Mouse (Mus musculus): ENCODE measurements at regions not wholly inside any gene's neighbourhood (a gene's known extent, or its start where the extent isn't known, plus 50 kb on each side); places are given as distances from the start of the nearest gene placed in this dataset.

GRCm38 (mm10) chr14:58520976-58521549 lies 450.7 kb downstream of the Fgf9 start:
- no peak overlapping the region for H3K4me3 ChIP-seq (ENCODE audit: low read depth, low read length)
- no peak overlapping the region for H3K4me2 ChIP-seq (ENCODE audit: low read length)
- H3K9ac ChIP-seq (ENCODE audit: low read depth, low read length), result no peak overlapping the region
- WGBS, result 63% methylated on average over 5 of the region's 5 CpGs
- H3K9me3 ChIP-seq (replicated peaks; ENCODE audit: control insufficient read depth, low read length, poor library complexity, severe bottlenecking), result no peaks in the 10 kb centered on the region
- H3K27ac ChIP-seq (ENCODE audit: low read length), result no peak overlapping the region
- H3K27me3 ChIP-seq (ENCODE audit: control insufficient read depth, insufficient read depth, low read depth, low read length), result no peaks in the 10 kb centered on the region
- no peaks in the 10 kb centered on the region for H3K36me3 ChIP-seq (ENCODE audit: control insufficient read depth, insufficient read depth, low read length)
- no peak for ATAC-seq
- no peaks in the 10 kb centered on the region for H3K4me1 ChIP-seq (ENCODE audit: control insufficient read depth, insufficient read depth, low read length)

GRCm38 (mm10) chr14:58520384-58520783 lies 450.0 kb downstream of the Fgf9 start:
- Histone ChIP-seq H3K27me3 (ENCODE audit: control insufficient read depth, insufficient read depth, low read depth, low read length) (no peaks in the 10 kb centered on the region), H3K9ac (ENCODE audit: low read depth, low read length) (no peak overlapping the region), H3K9me3 (replicated peaks; ENCODE audit: control insufficient read depth, low read length, poor library complexity, severe bottlenecking) (no peaks in the 10 kb centered on the region), H3K36me3 (ENCODE audit: control insufficient read depth, insufficient read depth, low read length) (no peaks in the 10 kb centered on the region), H3K4me2 (ENCODE audit: low read length) (no peak overlapping the region), H3K4me1 (ENCODE audit: control insufficient read depth, insufficient read depth, low read length) (no peaks in the 10 kb centered on the region), H3K4me3 (ENCODE audit: low read depth, low read length) (no peak overlapping the region), H3K27ac (ENCODE audit: low read length) (no peak overlapping the region)
- no peak for ATAC-seq
- WGBS, result 66% methylated on average over 5 of the region's 5 CpGs

GRCm38 (mm10) chr14:58519086-58519485 lies 448.7 kb downstream of the Fgf9 start:
- no peaks in the 10 kb centered on the region for H3K9me3 ChIP-seq (replicated peaks; ENCODE audit: control insufficient read depth, low read length, poor library complexity, severe bottlenecking)
- no peak overlapping the region for H3K4me2 ChIP-seq (ENCODE audit: low read length)
- WGBS, result 83% methylated on average over 1 of the region's 1 CpGs
- no peak overlapping the region for H3K4me3 ChIP-seq (ENCODE audit: low read depth, low read length)
- no peaks in the 10 kb centered on the region for H3K36me3 ChIP-seq (ENCODE audit: control insufficient read depth, insufficient read depth, low read length)
- no peaks in the 10 kb centered on the region for H3K27me3 ChIP-seq (ENCODE audit: control insufficient read depth, insufficient read depth, low read depth, low read length)
- H3K4me1 ChIP-seq (ENCODE audit: control insufficient read depth, insufficient read depth, low read length), result no peaks in the 10 kb centered on the region
- no peak for ATAC-seq
- H3K9ac ChIP-seq (ENCODE audit: low read depth, low read length), result no peak overlapping the region
- H3K27ac ChIP-seq (ENCODE audit: low read length), result no peak overlapping the region

GRCm38 (mm10) chr14:58516543-58516942 lies 446.2 kb downstream of the Fgf9 start:
- no peak overlapping the region for H3K27ac ChIP-seq (ENCODE audit: low read length)
- H3K4me2 ChIP-seq (ENCODE audit: low read length), result no peak overlapping the region
- H3K36me3 ChIP-seq (ENCODE audit: control insufficient read depth, insufficient read depth, low read length), result no peaks in the 10 kb centered on the region
- no peak overlapping the region for H3K9ac ChIP-seq (ENCODE audit: low read depth, low read length)
- WGBS, result 66% methylated on average over 4 of the region's 4 CpGs
- no peaks in the 10 kb centered on the region for H3K9me3 ChIP-seq (replicated peaks; ENCODE audit: control insufficient read depth, low read length, poor library complexity, severe bottlenecking)
- H3K4me1 ChIP-seq (ENCODE audit: control insufficient read depth, insufficient read depth, low read length), result no peaks in the 10 kb centered on the region
- H3K4me3 ChIP-seq (ENCODE audit: low read depth, low read length), result no peak overlapping the region
- ATAC-seq, result no peak
- H3K27me3 ChIP-seq (ENCODE audit: control insufficient read depth, insufficient read depth, low read depth, low read length), result no peaks in the 10 kb centered on the region

DNA sequence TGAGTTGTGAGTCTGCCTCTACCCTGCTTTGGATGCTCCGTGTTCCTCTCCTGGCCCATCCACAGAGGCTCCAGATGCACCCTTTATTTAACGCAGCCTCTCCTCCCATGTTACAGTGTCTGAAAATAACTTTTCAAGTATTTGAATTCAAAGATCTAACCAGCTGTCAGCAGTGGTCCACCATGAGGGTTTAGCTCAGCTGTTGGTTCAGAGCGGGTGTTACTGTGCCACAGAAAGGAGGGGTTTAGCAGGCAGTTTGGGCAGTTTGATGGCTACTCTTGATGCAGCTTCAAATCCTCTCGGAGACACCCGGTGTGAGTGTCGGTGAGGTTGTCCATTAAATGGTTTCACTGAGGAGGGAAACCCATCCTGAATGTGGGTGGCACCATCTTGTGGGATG lies 441.8 kb downstream of the Fgf9 start:
- Histone ChIP-seq H3K9me3 (replicated peaks; ENCODE audit: control insufficient read depth, low read length, poor library complexity, severe bottlenecking) (no peaks in the 10 kb centered on the region), H3K4me3 (ENCODE audit: low read depth, low read length) (no peak overlapping the region), H3K27me3 (ENCODE audit: control insufficient read depth, insufficient read depth, low read depth, low read length) (no peaks in the 10 kb centered on the region), H3K9ac (ENCODE audit: low read depth, low read length) (no peak overlapping the region), H3K4me2 (ENCODE audit: low read length) (no peak overlapping the region), H3K27ac (ENCODE audit: low read length) (no peak overlapping the region), H3K36me3 (ENCODE audit: control insufficient read depth, insufficient read depth, low read length) (no peaks in the 10 kb centered on the region), H3K4me1 (ENCODE audit: control insufficient read depth, insufficient read depth, low read length) (no peaks in the 10 kb centered on the region)
- WGBS, result 94% methylated on average over 6 of the region's 6 CpGs
- no peak for ATAC-seq

DNA sequence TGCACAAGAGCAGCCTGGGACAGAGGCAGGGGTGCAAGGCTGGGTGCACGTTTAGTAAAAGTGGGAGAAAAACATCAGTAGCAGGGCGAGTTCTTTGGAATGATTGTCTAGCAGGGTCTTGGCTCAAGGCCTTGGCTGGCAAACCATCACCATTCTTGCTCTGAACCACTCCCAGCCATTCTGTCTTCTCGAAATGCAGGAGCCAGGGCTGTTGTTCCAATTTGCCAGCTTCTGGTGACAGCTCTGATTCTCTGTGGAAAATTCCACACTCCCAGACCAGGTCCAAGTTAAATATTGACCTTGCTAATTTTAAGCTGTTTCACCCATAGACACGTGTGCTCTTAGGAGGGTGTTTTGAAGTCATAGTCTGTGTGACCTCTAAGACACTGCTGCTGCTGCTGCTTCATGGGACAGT lies 441.2 kb downstream of the Fgf9 start:
- WGBS, result 74% methylated on average over 4 of the region's 4 CpGs
- no peaks in the 10 kb centered on the region for H3K27me3 ChIP-seq (ENCODE audit: control insufficient read depth, insufficient read depth, low read depth, low read length)
- ATAC-seq, result no peak
- H3K4me2 ChIP-seq (ENCODE audit: low read length), result no peak overlapping the region
- no peaks in the 10 kb centered on the region for H3K4me1 ChIP-seq (ENCODE audit: control insufficient read depth, insufficient read depth, low read length)
- H3K9ac ChIP-seq (ENCODE audit: low read depth, low read length), result no peak overlapping the region
- H3K4me3 ChIP-seq (ENCODE audit: low read depth, low read length), result no peak overlapping the region
- no peak overlapping the region for H3K27ac ChIP-seq (ENCODE audit: low read length)
- no peaks in the 10 kb centered on the region for H3K9me3 ChIP-seq (replicated peaks; ENCODE audit: control insufficient read depth, low read length, poor library complexity, severe bottlenecking)
- no peaks in the 10 kb centered on the region for H3K36me3 ChIP-seq (ENCODE audit: control insufficient read depth, insufficient read depth, low read length)

- ATAC-seq, result no peak
- Histone ChIP-seq H3K27ac (ENCODE audit: low read length) (no peak overlapping the region), H3K4me1 (ENCODE audit: control insufficient read depth, insufficient read depth, low read length) (no peaks in the 10 kb centered on the region), H3K4me2 (ENCODE audit: low read length) (no peak overlapping the region), H3K9me3 (replicated peaks; ENCODE audit: control insufficient read depth, low read length, poor library complexity, severe bottlenecking) (no peaks in the 10 kb centered on the region), H3K27me3 (ENCODE audit: control insufficient read depth, insufficient read depth, low read depth, low read length) (no peaks in the 10 kb centered on the region), H3K4me3 (ENCODE audit: low read depth, low read length) (no peak overlapping the region), H3K9ac (ENCODE audit: low read depth, low read length) (no peak overlapping the region), H3K36me3 (ENCODE audit: control insufficient read depth, insufficient read depth, low read length) (no peaks in the 10 kb centered on the region)
- 74% methylated on average over 4 of the region's 4 CpGs for WGBS
Measured at GRCm38 (mm10) chr14:58510790-58511189, 440.4 kb downstream of the Fgf9 start.

DNA sequence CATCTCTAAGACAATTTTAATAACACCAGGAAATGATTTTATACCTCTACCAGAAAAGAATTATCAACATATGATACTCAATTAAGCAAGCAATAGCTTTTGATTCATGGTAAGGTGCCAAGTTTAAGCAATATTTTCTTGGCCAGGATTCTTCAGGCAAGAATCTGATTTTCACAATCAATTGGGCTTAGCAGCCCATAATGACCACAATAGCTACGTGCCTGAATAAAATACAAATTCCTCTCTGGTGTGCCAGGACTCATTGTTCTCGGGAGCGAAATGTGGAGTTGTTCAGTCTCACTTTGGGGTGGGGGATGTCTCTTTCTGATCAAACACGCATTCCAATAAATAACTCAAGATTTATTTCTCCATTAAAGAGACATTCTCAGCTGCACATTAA lies 438.8 kb downstream of the Fgf9 start:
- H3K4me2 ChIP-seq (ENCODE audit: low read length), result no peak overlapping the region
- H3K27ac ChIP-seq (ENCODE audit: low read length), result no peak overlapping the region
- 66% methylated on average over 4 of the region's 4 CpGs for WGBS
- H3K27me3 ChIP-seq (ENCODE audit: control insufficient read depth, insufficient read depth, low read depth, low read length), result no peaks in the 10 kb centered on the region
- ATAC-seq, result no peak
- H3K9me3 ChIP-seq (replicated peaks; ENCODE audit: control insufficient read depth, low read length, poor library complexity, severe bottlenecking), result no peaks in the 10 kb centered on the region
- no peak overlapping the region for H3K4me3 ChIP-seq (ENCODE audit: low read depth, low read length)
- H3K4me1 ChIP-seq (ENCODE audit: control insufficient read depth, insufficient read depth, low read length), result no peaks in the 10 kb centered on the region
- no peak overlapping the region for H3K9ac ChIP-seq (ENCODE audit: low read depth, low read length)
- no peaks in the 10 kb centered on the region for H3K36me3 ChIP-seq (ENCODE audit: control insufficient read depth, insufficient read depth, low read length)

DNA sequence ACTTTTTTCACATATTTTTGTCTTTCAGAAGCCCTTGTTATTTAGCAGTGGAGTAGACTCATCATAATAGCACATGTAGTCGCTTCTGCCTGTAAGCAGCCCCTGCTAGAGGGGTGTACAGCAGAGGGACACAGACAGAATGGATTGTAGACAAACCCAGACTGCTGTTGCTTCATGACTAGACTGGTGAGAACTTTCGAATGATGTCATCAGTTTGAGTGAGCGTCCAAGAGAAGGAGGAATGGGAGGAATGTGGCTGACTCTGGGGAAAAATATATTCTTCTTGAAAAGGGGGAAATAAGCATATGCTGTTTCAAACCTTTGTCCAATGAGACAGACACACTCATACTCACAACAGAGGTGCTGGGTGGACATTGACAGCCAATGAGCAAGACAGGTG lies 436.1 kb downstream of the Fgf9 start:
- H3K27me3 ChIP-seq (ENCODE audit: control insufficient read depth, insufficient read depth, low read depth, low read length), result no peaks in the 10 kb centered on the region
- WGBS, result 92% methylated on average over 3 of the region's 3 CpGs
- no peak overlapping the region for H3K27ac ChIP-seq (ENCODE audit: low read length)
- no peak overlapping the region for H3K4me3 ChIP-seq (ENCODE audit: low read depth, low read length)
- no peak overlapping the region for H3K4me2 ChIP-seq (ENCODE audit: low read length)
- no peak for ATAC-seq
- no peaks in the 10 kb centered on the region for H3K36me3 ChIP-seq (ENCODE audit: control insufficient read depth, insufficient read depth, low read length)
- no peak overlapping the region for H3K9ac ChIP-seq (ENCODE audit: low read depth, low read length)
- H3K9me3 ChIP-seq (replicated peaks; ENCODE audit: control insufficient read depth, low read length, poor library complexity, severe bottlenecking), result no peaks in the 10 kb centered on the region
- H3K4me1 ChIP-seq (ENCODE audit: control insufficient read depth, insufficient read depth, low read length), result no peaks in the 10 kb centered on the region

DNA sequence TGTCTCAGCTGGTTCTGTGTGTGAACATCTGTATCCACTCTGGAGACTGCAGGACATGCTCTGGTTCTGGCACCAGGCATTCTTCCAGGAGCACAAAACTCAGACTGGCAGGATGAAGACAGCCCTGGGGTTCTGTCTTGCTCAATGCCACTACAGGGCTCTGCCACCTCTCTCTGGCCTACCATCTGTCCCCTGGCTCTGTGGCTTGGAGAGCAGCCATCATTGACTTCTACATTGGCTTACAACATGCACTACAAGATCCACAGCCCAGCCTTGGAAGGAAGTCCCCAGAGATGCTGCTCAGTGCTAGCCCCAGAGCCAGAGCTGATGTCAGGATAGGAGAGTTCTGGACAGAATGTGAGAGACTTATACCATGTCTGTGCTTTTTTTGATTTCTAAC lies 435.5 kb downstream of the Fgf9 start:
- no peaks in the 10 kb centered on the region for H3K4me1 ChIP-seq (ENCODE audit: control insufficient read depth, insufficient read depth, low read length)
- no peak for ATAC-seq
- H3K4me3 ChIP-seq (ENCODE audit: low read depth, low read length), result no peak overlapping the region
- no peak overlapping the region for H3K27ac ChIP-seq (ENCODE audit: low read length)
- H3K36me3 ChIP-seq (ENCODE audit: control insufficient read depth, insufficient read depth, low read length), result no peaks in the 10 kb centered on the region
- no peaks in the 10 kb centered on the region for H3K9me3 ChIP-seq (replicated peaks; ENCODE audit: control insufficient read depth, low read length, poor library complexity, severe bottlenecking)
- no peak overlapping the region for H3K4me2 ChIP-seq (ENCODE audit: low read length)
- no peaks in the 10 kb centered on the region for H3K27me3 ChIP-seq (ENCODE audit: control insufficient read depth, insufficient read depth, low read depth, low read length)
- H3K9ac ChIP-seq (ENCODE audit: low read depth, low read length), result no peak overlapping the region
